Mouse (Mus musculus) hindbrain, embryonic 10.5 days (tissue): ENCODE results near the gene Kank1. TPM values are rescaled to one million over a fixed set of nuclear protein-coding genes. Genes with fewer than 3 reads are reported as not detected.
"Not testable (repeated sequence)": the region's sequence is repeated elsewhere in the genome, so short reads cannot be mapped to it uniquely, and the experiment has no call there.

Source experiments
- DNase-seq: peaks from one replicate; pipeline ENCODE4 v3.0.0-alpha.2; 2017; ENCODE audit warnings: low spot score
- H3K27ac ChIP-seq: fragments of 300-500 bp; sonication (generic); 2 replicates; pipeline ENCODE4 v1.5.1; 2016; ENCODE audit warnings: mild to moderate bottlenecking, moderate library complexity
- H3K27me3 ChIP-seq: fragments of 300-500 bp; sonication (generic); 2 replicates; pipeline ENCODE4 v1.6.1; 2016; ENCODE audit warnings: mild to moderate bottlenecking; ENCODE audit not compliant: poor library complexity, insufficient read depth, severe bottlenecking
- H3K36me3 ChIP-seq: fragments of 300-500 bp; sonication (generic); 2 replicates; pipeline ENCODE4 v1.6.1; 2016; ENCODE audit warnings: mild to moderate bottlenecking, moderate library complexity
- H3K4me1 ChIP-seq: fragments of 300-500 bp; sonication (generic); replicated peaks from 2 replicates; pipeline ENCODE4 v1.6.1; 2016; ENCODE audit warnings: mild to moderate bottlenecking
- H3K4me3 ChIP-seq: fragments of 300-500 bp; sonication (generic); 2 replicates; pipeline ENCODE4 v1.5.1; 2016; ENCODE audit warnings: mild to moderate bottlenecking, moderate library complexity
- H3K9me3 ChIP-seq: fragments of 300-500 bp; sonication (generic); 2 replicates; pipeline ENCODE4 v1.6.1; 2016; ENCODE audit warnings: mild to moderate bottlenecking, moderate library complexity
- WGBS: fragments of 180-500 bp; shearing (Covaris S2); methylation state at CpG from one replicate; pipeline ENCODE4 v1.1.7; 2016; 5-methylcytosine and 5-hydroxymethylcytosine counted together
- polyA plus RNA-seq: library from polyadenylated mRNA; unstranded; fragments of >200 nt; fragmentation: Nextera tagmentation; extraction: Ambion mirVana; gene quantifications from 2 replicates; pipeline ENCODE4 v1.2.1, GENCODE M21; 2016

Gene Kank1
- polyA plus RNA-seq, 1 experiment from 2014 or later, result 18.4 TPM

- 78% methylated on average over 2 of the region's 2 CpGs for WGBS
- no peak overlapping the region for H3K27ac ChIP-seq
- no peaks in the 10 kb centered on the region for H3K36me3 ChIP-seq
- H3K9me3 ChIP-seq, result no peaks in the 10 kb centered on the region
- no peak overlapping the region for H3K4me3 ChIP-seq
- DNase-seq, result no peak
- H3K4me1 ChIP-seq, result no peaks in the 10 kb centered on the region
- H3K27me3 ChIP-seq, result no peaks in the 10 kb centered on the region
Observed at GRCm38 (mm10) chr19:25446683-25447082, 209.9 kb downstream of the Kank1 start.

DNA sequence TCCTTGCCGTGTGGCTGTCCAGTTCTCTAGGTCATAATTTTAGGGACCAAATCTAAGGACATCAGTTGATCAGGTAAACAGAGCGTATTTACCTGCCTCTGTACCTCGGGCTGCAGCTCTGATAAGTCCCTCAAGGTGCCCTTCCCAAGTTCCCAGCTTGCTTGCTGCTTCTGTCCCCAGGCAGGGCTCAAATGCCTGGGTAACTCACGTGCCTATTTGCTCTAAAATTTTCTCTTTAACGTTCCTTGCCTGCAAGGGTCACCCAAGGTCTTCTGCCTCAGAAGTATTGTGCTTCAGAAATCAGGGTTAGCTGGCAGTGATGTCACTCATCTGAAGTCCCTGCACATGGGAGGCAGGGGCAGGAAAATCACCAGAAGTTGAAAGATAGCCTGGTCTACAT is 210.6 kb downstream of the Kank1 start:
- Histone ChIP-seq H3K36me3 (no peaks in the 10 kb centered on the region), H3K27me3 (no peaks in the 10 kb centered on the region), H3K4me1 (no peaks in the 10 kb centered on the region), H3K4me3 (no peak overlapping the region), H3K9me3 (no peaks in the 10 kb centered on the region), H3K27ac (no peak overlapping the region)
- whole genome bisulfite sequencing, result 72% methylated on average over 5 of the region's 5 CpGs
- DNase-seq, result no peak

DNA sequence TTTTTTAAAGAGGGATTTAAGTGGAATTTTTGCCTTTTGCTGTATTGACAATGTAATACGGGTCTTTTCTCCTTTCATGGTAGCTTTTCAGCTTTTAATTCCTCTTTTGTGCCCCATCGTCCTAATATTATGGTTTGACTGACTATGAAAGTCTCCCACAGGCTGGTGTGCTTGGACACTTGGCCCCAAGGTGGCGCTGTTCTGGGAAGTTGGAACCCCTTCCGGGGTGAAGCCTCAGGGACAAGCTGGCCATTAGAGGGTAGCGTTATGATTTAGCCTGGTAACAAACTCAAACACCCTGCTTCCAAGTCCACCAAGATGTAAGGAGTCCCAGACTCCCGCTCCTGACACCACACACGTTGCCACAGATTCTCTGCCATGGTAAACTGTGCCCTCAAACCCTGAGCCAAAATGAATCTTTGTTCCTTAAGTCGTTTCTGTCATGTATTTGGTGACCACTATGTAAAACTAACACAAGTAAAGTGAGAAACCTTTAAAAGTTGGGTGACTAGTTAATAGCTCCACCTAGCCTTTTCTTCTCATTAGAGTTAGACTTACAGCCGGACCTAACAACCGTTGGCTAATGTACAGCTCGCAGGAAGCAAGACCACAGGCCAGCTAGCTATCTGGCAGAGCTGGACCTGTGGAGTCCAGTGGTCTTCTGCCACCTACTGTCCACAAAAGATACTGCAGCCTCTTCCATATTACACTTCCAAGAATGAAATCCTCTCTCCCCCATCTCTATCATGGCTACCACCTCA is 214.3 kb downstream of the Kank1 start:
- no peaks in the 10 kb centered on the region for H3K36me3 ChIP-seq
- H3K27ac ChIP-seq, result no peak overlapping the region
- 58% methylated on average over 11 of the region's 11 CpGs for WGBS
- H3K27me3 ChIP-seq, result no peaks in the 10 kb centered on the region
- DNase-seq, result peak; percentile 49
- H3K4me1 ChIP-seq, result no peaks in the 10 kb centered on the region
- no peak overlapping the region for H3K4me3 ChIP-seq
- no peaks in the 10 kb centered on the region for H3K9me3 ChIP-seq

DNA sequence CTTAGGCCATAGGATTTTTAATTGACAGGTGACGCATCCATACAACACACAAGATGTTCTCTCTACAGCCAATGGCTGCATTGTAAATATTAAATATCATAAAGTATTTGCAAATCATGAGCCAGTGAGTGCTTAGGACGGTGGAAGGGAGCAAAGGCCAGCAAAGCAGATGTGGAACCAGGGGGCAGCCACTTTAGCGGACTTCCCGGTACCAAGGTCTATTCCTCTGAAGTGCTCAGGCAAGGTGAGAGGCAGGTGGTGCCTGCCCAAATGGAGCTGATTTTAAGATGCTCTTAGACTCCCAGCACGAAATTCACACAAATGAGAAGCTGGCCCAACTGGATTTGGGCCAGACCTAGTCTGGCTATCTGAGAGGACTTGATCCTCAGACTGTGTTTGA is 216.4 kb downstream of the Kank1 start:
- Histone ChIP-seq H3K9me3 (0 out of 2 replicates have a peak, but pooled peaks cover 5% of the 10 kb centered on the region), H3K36me3 (no peaks in the 10 kb centered on the region), H3K4me3 (no peak overlapping the region), H3K27me3 (no peaks in the 10 kb centered on the region), H3K27ac (no peak overlapping the region), H3K4me1 (no peaks in the 10 kb centered on the region)
- DNase-seq, result no peak
- WGBS, result 84% methylated on average over 5 of the region's 5 CpGs

GRCm38 (mm10) chr19:25460760-25461159 is 224.0 kb downstream of the Kank1 start:
- DNase-seq, result no peak
- H3K36me3 ChIP-seq, result no peaks in the 10 kb centered on the region
- H3K27me3 ChIP-seq, result no peaks in the 10 kb centered on the region
- H3K4me1 ChIP-seq, result 0 out of 2 replicates have a peak, but pooled peaks cover 3% of the 10 kb centered on the region
- no peak overlapping the region for H3K4me3 ChIP-seq
- WGBS, result 91% methylated on average over 8 of the region's 8 CpGs
- no peak overlapping the region for H3K27ac ChIP-seq
- H3K9me3 ChIP-seq, result 0 out of 2 replicates have a peak, but pooled peaks cover 5% of the 10 kb centered on the region

- Histone ChIP-seq H3K36me3 (no peaks in the 10 kb centered on the region), H3K9me3 (0 out of 2 replicates have a peak, but pooled peaks cover 5% of the 10 kb centered on the region), H3K27ac (no peak overlapping the region), H3K4me3 (no peak overlapping the region), H3K27me3 (no peaks in the 10 kb centered on the region), H3K4me1 (0 out of 2 replicates have a peak, but pooled peaks cover 3% of the 10 kb centered on the region)
- 80% methylated on average over 20 of the region's 20 CpGs for WGBS
- DNase-seq, result no peak
Observed at GRCm38 (mm10) chr19:25461553-25462320, 225.0 kb downstream of the Kank1 start.

GRCm38 (mm10) chr19:25475806-25476205 is 239.0 kb downstream of the Kank1 start:
- not testable (repeated sequence) for H3K27me3 ChIP-seq, H3K4me1 ChIP-seq, H3K36me3 ChIP-seq, H3K4me3 ChIP-seq, H3K27ac ChIP-seq
- WGBS, result 66% methylated on average over 4 of the region's 4 CpGs
- H3K9me3 ChIP-seq, result peaks cover 11% of the 10 kb centered on the region; the same call in 1 of the 2 replicates
- peak; percentile 12 for DNase-seq

DNA sequence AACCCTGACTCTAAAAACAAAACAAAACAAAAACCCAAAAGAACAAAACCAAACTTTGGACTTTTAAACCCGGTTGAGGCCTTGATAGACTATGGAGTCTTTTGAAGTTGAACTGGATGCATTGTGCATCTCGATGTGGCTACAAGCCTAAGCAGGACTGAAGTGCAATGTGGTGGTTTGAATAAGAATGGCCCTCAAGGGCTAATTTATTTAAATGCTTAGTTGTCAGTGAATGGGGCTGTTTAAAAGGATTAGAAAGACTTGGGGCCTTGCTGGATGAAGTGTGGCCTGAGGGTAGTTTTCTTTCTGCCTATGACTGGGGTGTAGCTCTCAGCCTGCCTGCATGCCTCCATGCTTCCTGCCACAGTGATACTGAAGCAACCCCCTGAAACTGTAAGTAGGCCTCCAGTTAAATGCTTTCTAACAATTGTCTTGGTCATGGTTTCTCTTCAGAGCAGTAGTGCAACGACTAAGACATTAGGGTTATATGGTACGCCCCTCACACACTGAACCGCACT is 242.4 kb downstream of the Kank1 start:
- Histone ChIP-seq H3K9me3 (peaks cover 5% of the 10 kb centered on the region; the same call in 1 of the 2 replicates), H3K27ac (no peak overlapping the region), H3K4me1 (no peaks in the 10 kb centered on the region), H3K4me3 (no peak overlapping the region), H3K27me3 (no peaks in the 10 kb centered on the region), H3K36me3 (no peaks in the 10 kb centered on the region)
- WGBS, result 78% methylated on average over 5 of the region's 5 CpGs
- no peak for DNase-seq

GRCm38 (mm10) chr19:25480820-25481219 is 244.0 kb downstream of the Kank1 start:
- Histone ChIP-seq H3K27me3 (peaks cover 9% of the 10 kb centered on the region), H3K9me3 (peaks cover 3% of the 10 kb centered on the region; the same call in 1 of the 2 replicates), H3K36me3 (no peaks in the 10 kb centered on the region), H3K4me3 (no peak overlapping the region), H3K4me1 (no peaks in the 10 kb centered on the region), H3K27ac (no peak overlapping the region)
- WGBS, result 89% methylated on average over 6 of the region's 6 CpGs
- no peak for DNase-seq

Other genes starting within 250 kb of the Kank1 start
- gene Dock8, start 237.4 kb upstream of the Kank1 start, polyA plus RNA-seq, result 1.4 and 2.2 TPM in 2 replicates